Mouse (Mus musculus) adrenal gland (tissue): ENCODE results near the gene Lyst.

Experiments
- intact Hi-C: fragments of 180-260 bp; cut with DNase I; formaldehyde crosslinking; loops from one replicate; pipeline ENCODE4 v1.15.1; 2025

The Lyst gene

DNA sequence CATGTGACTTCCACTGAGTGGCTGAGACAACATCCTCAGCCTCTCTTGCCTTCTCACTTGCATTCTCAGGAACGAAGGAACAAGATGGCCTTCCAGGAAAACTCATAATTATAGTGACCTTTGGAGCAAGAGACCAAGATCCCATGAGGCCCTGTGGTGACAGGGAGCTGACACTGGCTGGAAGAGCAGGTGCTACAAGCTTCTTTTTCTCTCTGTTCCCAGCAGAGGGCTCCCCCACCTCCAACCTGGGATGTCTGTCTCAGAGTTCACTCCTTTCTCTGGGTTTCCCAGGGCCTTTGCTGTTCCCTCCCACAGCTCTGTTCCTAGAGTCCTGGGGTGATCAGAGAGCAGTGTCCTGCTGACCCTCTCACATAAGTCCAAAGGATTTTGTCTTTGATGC lies 237.9 kb downstream of the Lyst start:
- intact Hi-C loops, result no loop called here
